Mouse (Mus musculus) bone marrow macrophage, adult 2 months (primary cell): ENCODE measurements around the gene Acacb.

ENCODE experiments used
- CTCF ChIP-seq: IDR thresholded peaks from 2 replicates; pipeline ENCODE4 v1.5.1; 2012; ENCODE audit warnings: low read depth, mild to moderate bottlenecking, low read length, moderate library complexity
- POLR2A ChIP-seq: IDR thresholded peaks from 2 replicates; pipeline ENCODE4 v1.6.1; 2012; ENCODE audit warnings: mild to moderate bottlenecking, low read depth, low read length, borderline replicate concordance

DNA sequence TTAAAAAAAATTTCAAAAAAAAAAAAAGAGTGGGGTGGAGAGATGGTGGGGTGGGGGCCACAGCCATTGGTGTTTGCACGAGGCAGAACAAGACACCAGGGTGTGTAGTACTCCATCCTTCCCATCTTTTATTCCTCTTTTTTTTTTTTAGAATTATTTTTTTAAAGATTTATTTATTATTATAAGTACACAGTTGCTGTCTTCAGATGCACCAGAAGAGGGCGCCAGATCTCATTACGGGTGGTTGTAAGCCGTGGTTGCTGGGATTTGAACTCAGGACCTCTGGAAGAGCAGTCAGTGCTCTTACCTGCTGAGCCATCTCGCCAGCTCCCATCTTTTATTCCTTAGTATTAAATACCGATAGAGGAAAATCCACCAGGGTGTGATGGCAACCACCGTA, 27.1 kb downstream of the Acacb start:
- TF ChIP-seq POLR2A (no peak), CTCF (no peak; the same call in 1 of the 2 replicates)
